13 mouse cellular contexts compared by ENCODE assay signal in the genomic region with DNA sequence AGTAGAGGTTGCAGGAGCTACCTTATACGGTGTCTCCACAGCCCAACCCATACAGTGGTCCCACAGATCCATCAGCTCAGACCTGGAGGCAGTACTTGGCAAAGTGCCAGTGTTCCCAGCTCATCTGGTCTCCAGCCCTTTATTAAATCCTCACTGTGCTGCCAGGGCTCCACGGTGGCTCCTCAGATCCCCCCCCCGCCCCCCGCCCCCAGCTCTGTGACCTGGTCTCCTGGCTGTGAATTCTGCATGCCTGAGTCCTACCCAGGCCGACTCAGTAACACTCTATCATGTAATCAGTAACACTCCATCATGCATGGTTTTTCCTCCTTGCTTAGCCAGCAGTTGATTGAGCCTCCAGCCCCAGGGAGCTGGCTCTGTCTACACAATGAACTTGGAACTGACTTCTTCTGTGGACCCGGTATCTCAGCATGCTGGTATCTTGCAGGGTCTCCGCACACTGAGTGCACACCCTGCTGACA.
DNase-seq lines count a peak whose midpoint lies in the region; ATAC-seq and TF ChIP-seq lines count a peak whose summit lies in the region.
"Had no signal": no experiment of that assay in that cellular context is flagged by ENCODE, and none has a peak within 500 bp of the region (broad histone marks: within the 10 kb centered on the region; RNA-seq: fewer than 3 reads in every experiment).

No protein-coding gene starts in this region.

- no peak for TF ChIP-seq CTCF in intestine, postnatal 0 days (IDR thresholded peaks at IDR 0.05; ENCODE audit: low read depth)
- no peak for TF ChIP-seq CTCF in brain, embryonic 14.5 days (IDR thresholded peaks at IDR 0.05; ENCODE audit: borderline replicate concordance, extremely low read depth, insufficient read depth, insufficient read length)

- no peak for DNase-seq in intestine, embryonic 14.5 days (ENCODE audit: low spot score)
- DNase-seq in brain, embryonic 14.5 days (ENCODE audit: low read depth): peak; percentile 80
- DNase-seq in urinary bladder, postnatal 36 days (ENCODE audit: low spot score in 2 of 2): no peak
- DNase-seq in layer of hippocampus, adult 18-20 months (ENCODE audit: low spot score in 2 of 2): no peak
- no peak for DNase-seq in adrenal gland, adult (ENCODE audit: inconsistent age in 2 of 2, low spot score in 1 of 2)
- DNase-seq: cerebellum, adult 11 months; right cerebral cortex, postnatal 4 days; thymus, postnatal 36 days had no signal

- no peaks in the 10 kb centered on the region for H3K27me3 ChIP-seq in intestine, embryonic 14.5 days (replicated peaks; ENCODE audit: control insufficient read depth, insufficient read depth, low read length)
- H3K27me3 ChIP-seq in intestine, postnatal 0 days (replicated peaks; ENCODE audit: control insufficient read depth, insufficient read depth, low read length): peaks cover 7% of the 10 kb centered on the region
- H3K27me3 ChIP-seq in forebrain, embryonic 12.5 days: 0 out of 2 replicates have a peak, but pooled peaks cover 8% of the 10 kb centered on the region
- H3K27me3 ChIP-seq in limb, embryonic 12.5 days: no peaks in the 10 kb centered on the region

- TF ChIP-seq POLR2A in brain, embryonic 14.5 days (IDR thresholded peaks at IDR 0.05; ENCODE audit: borderline replicate concordance, extremely low read depth, insufficient read depth, insufficient read length, poor library complexity, severe bottlenecking): no peak

- H3K4me1 ChIP-seq in intestine, embryonic 14.5 days (replicated peaks; ENCODE audit: control insufficient read depth, insufficient read depth, low read length): peaks cover 12% of the 10 kb centered on the region; the same call in 1 of the 2 replicates
- H3K4me1 ChIP-seq in intestine, postnatal 0 days (replicated peaks; ENCODE audit: control insufficient read depth, insufficient read depth, low read length): no peaks in the 10 kb centered on the region
- peaks cover 8% of the 10 kb centered on the region; the same call in 1 of the 2 replicates for H3K4me1 ChIP-seq in forebrain, embryonic 12.5 days
- peaks cover 31% of the 10 kb centered on the region for H3K4me1 ChIP-seq in limb, embryonic 12.5 days (replicated peaks)

- H3K36me3 ChIP-seq in intestine, embryonic 14.5 days (ENCODE audit: control insufficient read depth, insufficient read depth, low read length): no peaks in the 10 kb centered on the region
- no peaks in the 10 kb centered on the region for H3K36me3 ChIP-seq in intestine, postnatal 0 days (ENCODE audit: control insufficient read depth, insufficient read depth)
- no peaks in the 10 kb centered on the region for H3K36me3 ChIP-seq in forebrain, embryonic 12.5 days (replicated peaks)
- H3K36me3 ChIP-seq in limb, embryonic 12.5 days: no peaks in the 10 kb centered on the region
- H3K36me3 ChIP-seq: heart, embryonic 10.5 days had no signal

- no peak overlapping the region for H3K9ac ChIP-seq in intestine, embryonic 14.5 days (ENCODE audit: low read length)
- H3K9ac ChIP-seq in intestine, postnatal 0 days (ENCODE audit: low read depth, low read length): no peak overlapping the region
- no peak overlapping the region for H3K9ac ChIP-seq in forebrain, embryonic 12.5 days
- no peak overlapping the region for H3K9ac ChIP-seq in limb, embryonic 12.5 days (replicated peaks)

- H3K27ac ChIP-seq in intestine, embryonic 14.5 days (ENCODE audit: low read depth): peak overlapping the region; percentile 14; the same call in 1 of the 2 replicates
- no peak overlapping the region for H3K27ac ChIP-seq in intestine, postnatal 0 days (ENCODE audit: low read depth, low read length)
- H3K27ac ChIP-seq in forebrain, embryonic 12.5 days: 0 out of 2 replicates have a peak overlapping the region, but pooled peaks have one; percentile 25
- H3K27ac ChIP-seq in limb, embryonic 12.5 days: peak overlapping the region; percentile 86
- H3K27ac ChIP-seq: heart, embryonic 10.5 days; left cerebral cortex, adult 2 months had no signal

- peak; percentile 47; the same call in 1 of the 2 replicates for ATAC-seq in intestine, embryonic 14.5 days (replicated peaks; ENCODE audit: low FRiP score, low TSS enrichment, low read depth)
- ATAC-seq in intestine, postnatal 0 days: no peak
- peak; percentile 51; the same call in 1 of the 2 replicates for ATAC-seq in forebrain, embryonic 12.5 days (ENCODE audit: low FRiP score)
- peak; percentile 95 for ATAC-seq in limb, embryonic 12.5 days (ENCODE audit: insufficient number of reproducible peaks, insufficient read depth, low FRiP score, low TSS enrichment, low read depth)

- 39% methylated on average over 7 of the region's 7 CpGs for WGBS in intestine, embryonic 14.5 days
- 60% methylated on average over 7 of the region's 7 CpGs for WGBS in intestine, postnatal 0 days
- WGBS in forebrain, embryonic 12.5 days: 65% methylated on average over 7 of the region's 7 CpGs
- WGBS in limb, embryonic 12.5 days: 37% methylated on average over 7 of the region's 7 CpGs

- no peak overlapping the region for H3K4me3 ChIP-seq in intestine, embryonic 14.5 days (ENCODE audit: low read depth, low read length)
- no peak overlapping the region for H3K4me3 ChIP-seq in intestine, postnatal 0 days (ENCODE audit: low read depth, low read length)
- no peak overlapping the region for H3K4me3 ChIP-seq in forebrain, embryonic 12.5 days (replicated peaks)
- H3K4me3 ChIP-seq in limb, embryonic 12.5 days (replicated peaks): no peak overlapping the region
- H3K4me3 ChIP-seq: heart, embryonic 10.5 days; left cerebral cortex, adult 2 months had no signal

- H3K4me2 ChIP-seq in intestine, embryonic 14.5 days (ENCODE audit: low read length): no peak overlapping the region
- no peak overlapping the region for H3K4me2 ChIP-seq in intestine, postnatal 0 days (replicated peaks; ENCODE audit: low read depth)
- H3K4me2 ChIP-seq in forebrain, embryonic 12.5 days: no peak overlapping the region
- peak overlapping the region; percentile 21; the same call in 1 of the 2 replicates for H3K4me2 ChIP-seq in limb, embryonic 12.5 days

- no peaks in the 10 kb centered on the region for H3K9me3 ChIP-seq in intestine, embryonic 14.5 days (ENCODE audit: control insufficient read depth, low read length)
- no peaks in the 10 kb centered on the region for H3K9me3 ChIP-seq in intestine, postnatal 0 days (ENCODE audit: control insufficient read depth)
- no peaks in the 10 kb centered on the region for H3K9me3 ChIP-seq in forebrain, embryonic 12.5 days
- H3K9me3 ChIP-seq in limb, embryonic 12.5 days: no peaks in the 10 kb centered on the region
- H3K9me3 ChIP-seq: heart, embryonic 10.5 days had no signal
